Mouse (Mus musculus) kidney, adult 2 months (tissue): Measurements from ENCODE around the gene Trrap.

ENCODE experiments used
- CTCF ChIP-seq: fragments of 200-500 bp; conservative IDR thresholded peaks from 2 replicates; pipeline ENCODE4 v1.5.1; 2011; ENCODE audit warnings: low read depth, mild to moderate bottlenecking, control low read depth, low read length, moderate library complexity, mixed read lengths; ENCODE audit not compliant: insufficient read depth, insufficient read length
- POLR2A ChIP-seq: fragments of 200-500 bp; IDR thresholded peaks from one replicate; pipeline ENCODE4 v1.6.1; 2011; ENCODE audit warnings: low read depth, low read length, control low read depth

- TF ChIP-seq CTCF (no peak), POLR2A (no peak)
These were observed 886 bp upstream of the Trrap start for GRCm38 (mm10) chr5:144766646-144767045.
